Mouse (Mus musculus): ENCODE results near the gene Tnni2. TPM values are rescaled to one million over a fixed set of nuclear protein-coding genes. Genes with fewer than 3 reads are reported as not detected.

The Tnni2 gene
- polyA plus RNA-seq, 1 experiment from 2014 or later = 2.1 TPM

DNA sequence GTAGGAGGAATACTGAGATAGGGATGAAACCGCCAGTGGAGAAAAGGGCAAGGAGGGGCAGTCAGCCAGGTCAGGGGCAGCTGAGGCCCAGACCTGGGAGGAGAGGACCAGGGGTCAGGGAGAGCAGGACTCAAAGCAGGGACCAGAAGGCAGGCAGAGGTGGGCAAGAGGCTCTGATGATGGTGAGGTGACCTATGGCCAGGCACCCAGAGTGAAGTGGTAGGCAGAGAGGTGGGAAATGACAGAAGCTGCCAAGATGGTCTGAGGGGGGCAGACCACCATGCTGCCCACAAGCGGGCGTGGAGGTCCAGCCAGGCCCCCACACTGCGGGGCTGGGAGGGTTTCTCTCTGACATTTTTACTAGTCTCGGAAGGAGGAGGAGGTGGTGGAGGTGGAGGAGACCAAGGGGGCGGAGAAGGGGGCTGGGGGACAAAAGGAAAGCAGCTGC, 29.8 kb downstream of the Tnni2 start:
- no peak overlapping the region for H3K4me3 ChIP-seq (ENCODE audit: low read depth, low read length)
- peak overlapping the region; percentile 44 for H3K9ac ChIP-seq (ENCODE audit: low read length)
- H3K27me3 ChIP-seq (ENCODE audit: control insufficient read depth, insufficient read depth, low read length) = no peaks in the 10 kb centered on the region
- no peak for ATAC-seq (ENCODE audit: insufficient read depth, low FRiP score, low TSS enrichment)
- peak overlapping the region; percentile 64; the same call in 1 of the 2 replicates for H3K27ac ChIP-seq (ENCODE audit: low read depth, low read length)
- no peaks in the 10 kb centered on the region for H3K9me3 ChIP-seq (ENCODE audit: control insufficient read depth, low read length)
- no peaks in the 10 kb centered on the region for H3K36me3 ChIP-seq (ENCODE audit: control insufficient read depth, insufficient read depth, low read length)
- 0 out of 2 replicates have a peak overlapping the region, but pooled peaks have one; percentile 12 for H3K4me2 ChIP-seq (ENCODE audit: low read depth)
- DNase-seq (ENCODE audit: low spot score) = no peak
- WGBS = 20% methylated on average over 6 of the region's 6 CpGs
- peaks cover 12% of the 10 kb centered on the region for H3K4me1 ChIP-seq (ENCODE audit: control insufficient read depth, insufficient read depth, low read length)

GRCm38 (mm10) chr7:142471884-142472570, 30.4 kb downstream of the Tnni2 start:
- Histone ChIP-seq H3K4me3 (ENCODE audit: low read depth, low read length) (no peak overlapping the region), H3K9ac (ENCODE audit: low read length) (peak overlapping the region; percentile 44), H3K4me1 (ENCODE audit: control insufficient read depth, insufficient read depth, low read length) (peaks cover 12% of the 10 kb centered on the region), H3K4me2 (ENCODE audit: low read depth) (peak overlapping the region; percentile 12), H3K36me3 (ENCODE audit: control insufficient read depth, insufficient read depth, low read length) (no peaks in the 10 kb centered on the region), H3K27me3 (ENCODE audit: control insufficient read depth, insufficient read depth, low read length) (no peaks in the 10 kb centered on the region), H3K9me3 (ENCODE audit: control insufficient read depth, low read length) (no peaks in the 10 kb centered on the region), H3K27ac (ENCODE audit: low read depth, low read length) (peak overlapping the region; percentile 64; the same call in 1 of the 2 replicates)
- DNase-seq (ENCODE audit: low spot score) (no peak), ATAC-seq (ENCODE audit: insufficient read depth, low FRiP score, low TSS enrichment) (no peak)
- WGBS = 28% methylated on average over 15 of the region's 15 CpGs

GRCm38 (mm10) chr7:142472936-142473335, 31.3 kb downstream of the Tnni2 start:
- WGBS = 95% methylated on average over 4 of the region's 4 CpGs
- Histone ChIP-seq H3K27me3 (ENCODE audit: control insufficient read depth, insufficient read depth, low read length) (no peaks in the 10 kb centered on the region), H3K4me1 (ENCODE audit: control insufficient read depth, insufficient read depth, low read length) (peaks cover 12% of the 10 kb centered on the region), H3K36me3 (ENCODE audit: control insufficient read depth, insufficient read depth, low read length) (no peaks in the 10 kb centered on the region), H3K9ac (ENCODE audit: low read length) (no peak overlapping the region), H3K4me3 (ENCODE audit: low read depth, low read length) (no peak overlapping the region), H3K9me3 (ENCODE audit: control insufficient read depth, low read length) (no peaks in the 10 kb centered on the region), H3K27ac (ENCODE audit: low read depth, low read length) (no peak overlapping the region), H3K4me2 (ENCODE audit: low read depth) (no peak overlapping the region)
- DNase-seq (ENCODE audit: low spot score) (no peak), ATAC-seq (ENCODE audit: insufficient read depth, low FRiP score, low TSS enrichment) (no peak)

GRCm38 (mm10) chr7:142473476-142473875, 31.9 kb downstream of the Tnni2 start:
- DNase-seq (ENCODE audit: low spot score) (no peak), ATAC-seq (ENCODE audit: insufficient read depth, low FRiP score, low TSS enrichment) (no peak)

DNA sequence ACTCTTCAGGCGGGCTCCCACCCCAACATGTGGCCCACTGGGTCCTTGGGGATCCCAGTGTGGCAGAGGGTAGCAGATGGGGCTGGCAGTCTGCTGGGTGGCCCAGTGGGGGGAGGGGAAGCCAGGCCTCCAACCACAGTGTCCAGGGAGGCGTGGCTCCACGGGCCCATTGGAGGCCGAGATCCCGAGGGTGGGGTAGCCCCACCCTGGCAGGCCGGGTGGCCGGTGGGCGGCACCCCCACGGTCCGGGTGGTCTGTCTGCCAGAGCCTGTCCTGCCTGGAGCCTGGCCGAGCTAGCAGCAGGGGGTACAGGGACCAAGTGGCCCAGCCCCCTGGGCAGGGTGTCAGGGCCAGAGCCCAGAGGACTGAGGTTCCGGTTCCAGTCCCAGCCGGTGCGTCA, 33.2 kb downstream of the Tnni2 start:
- 79% methylated on average over 14 of the region's 14 CpGs for WGBS
- Histone ChIP-seq H3K4me3 (ENCODE audit: low read depth, low read length) (no peak overlapping the region), H3K27ac (ENCODE audit: low read depth, low read length) (no peak overlapping the region), H3K4me1 (ENCODE audit: control insufficient read depth, insufficient read depth, low read length) (peaks cover 12% of the 10 kb centered on the region), H3K27me3 (ENCODE audit: control insufficient read depth, insufficient read depth, low read length) (no peaks in the 10 kb centered on the region), H3K9me3 (ENCODE audit: control insufficient read depth, low read length) (no peaks in the 10 kb centered on the region), H3K36me3 (ENCODE audit: control insufficient read depth, insufficient read depth, low read length) (no peaks in the 10 kb centered on the region), H3K4me2 (ENCODE audit: low read depth) (no peak overlapping the region), H3K9ac (ENCODE audit: low read length) (no peak overlapping the region)
- no peak for DNase-seq (ENCODE audit: low spot score)
- no peak for ATAC-seq (ENCODE audit: insufficient read depth, low FRiP score, low TSS enrichment)

More at GRCm38 (mm10) chr7:142473476-142473875, 31.9 kb downstream of the Tnni2 start:
- 87% methylated on average over 2 of the region's 2 CpGs for WGBS
- no peak overlapping the region for H3K4me3 ChIP-seq (ENCODE audit: low read depth, low read length)
- no peaks in the 10 kb centered on the region for H3K27me3 ChIP-seq (ENCODE audit: control insufficient read depth, insufficient read depth, low read length)
- H3K4me1 ChIP-seq (ENCODE audit: control insufficient read depth, insufficient read depth, low read length) = peaks cover 12% of the 10 kb centered on the region
- H3K4me2 ChIP-seq (ENCODE audit: low read depth) = no peak overlapping the region
- H3K9ac ChIP-seq (ENCODE audit: low read length) = no peak overlapping the region
- H3K27ac ChIP-seq (ENCODE audit: low read depth, low read length) = no peak overlapping the region
- H3K9me3 ChIP-seq (ENCODE audit: control insufficient read depth, low read length) = no peaks in the 10 kb centered on the region
- H3K36me3 ChIP-seq (ENCODE audit: control insufficient read depth, insufficient read depth, low read length) = no peaks in the 10 kb centered on the region

GRCm38 (mm10) chr7:142475641-142476040, 34.0 kb downstream of the Tnni2 start:
- Histone ChIP-seq H3K27ac (ENCODE audit: low read depth, low read length) (no peak overlapping the region), H3K4me2 (ENCODE audit: low read depth) (no peak overlapping the region), H3K9ac (ENCODE audit: low read length) (no peak overlapping the region), H3K4me3 (ENCODE audit: low read depth, low read length) (no peak overlapping the region), H3K4me1 (ENCODE audit: control insufficient read depth, insufficient read depth, low read length) (peaks cover 12% of the 10 kb centered on the region), H3K36me3 (ENCODE audit: control insufficient read depth, insufficient read depth, low read length) (no peaks in the 10 kb centered on the region), H3K27me3 (ENCODE audit: control insufficient read depth, insufficient read depth, low read length) (no peaks in the 10 kb centered on the region), H3K9me3 (ENCODE audit: control insufficient read depth, low read length) (no peaks in the 10 kb centered on the region)
- no peak for ATAC-seq (ENCODE audit: insufficient read depth, low FRiP score, low TSS enrichment)
- DNase-seq (ENCODE audit: low spot score) = no peak
- 71% methylated on average over 7 of the region's 7 CpGs for WGBS

DNA sequence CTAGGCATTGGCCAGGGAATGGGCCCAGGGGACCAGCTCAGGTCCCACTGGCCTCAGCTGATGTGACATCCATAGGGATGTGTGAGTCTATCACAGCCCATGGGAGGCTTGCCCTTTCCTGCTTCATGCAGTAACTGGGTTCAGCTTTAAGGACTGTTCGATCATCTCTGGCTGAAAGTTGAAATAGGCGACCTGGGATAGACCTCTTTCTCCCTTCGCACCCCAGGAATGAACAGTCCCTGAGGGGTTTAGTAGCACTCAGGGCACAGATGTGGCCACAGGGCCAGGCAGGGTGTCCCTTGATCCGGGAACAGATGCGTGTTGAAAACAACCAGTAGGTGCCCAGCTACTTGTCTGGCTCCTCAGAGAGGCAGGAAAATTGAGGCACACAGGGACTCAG, 34.7 kb downstream of the Tnni2 start:
- no peak overlapping the region for H3K27ac ChIP-seq (ENCODE audit: low read depth, low read length)
- no peak for DNase-seq (ENCODE audit: low spot score)

DNA sequence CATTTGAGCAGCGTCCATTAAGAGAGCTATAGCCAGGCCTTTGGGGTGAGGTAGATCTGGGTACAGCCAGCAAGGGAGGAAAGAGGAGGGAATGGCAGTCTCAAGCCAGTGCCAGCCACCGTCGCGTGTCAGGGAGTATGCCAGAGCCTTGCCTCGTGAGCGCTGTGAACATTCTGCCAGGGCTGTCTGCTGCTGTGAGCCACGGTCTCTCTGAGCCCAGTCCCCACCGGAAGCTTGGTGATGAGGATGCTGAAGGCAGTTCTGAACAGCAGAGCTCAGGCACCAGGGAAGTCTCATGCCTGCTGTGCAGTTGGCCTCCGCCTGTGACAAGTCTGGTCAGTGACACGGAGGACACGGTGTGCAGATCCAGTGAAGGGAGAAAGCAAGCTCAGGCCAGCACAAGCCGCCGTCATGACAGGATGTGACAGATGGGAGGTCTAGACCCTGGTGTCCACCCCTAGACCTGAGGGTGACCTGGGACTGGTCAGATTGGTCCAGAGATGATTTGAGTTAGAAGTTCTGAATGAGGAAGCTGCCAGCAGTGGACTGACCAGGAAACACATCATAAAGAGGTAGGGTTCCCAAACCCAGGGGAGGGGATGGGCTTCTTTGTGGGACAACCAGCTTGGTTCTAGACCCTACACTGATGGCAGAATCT, 35.3 kb downstream of the Tnni2 start:
- no peak overlapping the region for H3K9ac ChIP-seq (ENCODE audit: low read length)
- WGBS = 87% methylated on average over 13 of the region's 13 CpGs
- H3K4me2 ChIP-seq (ENCODE audit: low read depth) = no peak overlapping the region
- peaks cover 11% of the 10 kb centered on the region for H3K4me1 ChIP-seq (ENCODE audit: control insufficient read depth, insufficient read depth, low read length)
- ATAC-seq (ENCODE audit: insufficient read depth, low FRiP score, low TSS enrichment) (no peak), DNase-seq (ENCODE audit: low spot score) (no peak)
- H3K9me3 ChIP-seq (ENCODE audit: control insufficient read depth, low read length) = no peaks in the 10 kb centered on the region
- H3K4me3 ChIP-seq (ENCODE audit: low read depth, low read length) = no peak overlapping the region
- H3K36me3 ChIP-seq (ENCODE audit: control insufficient read depth, insufficient read depth, low read length) = no peaks in the 10 kb centered on the region
- H3K27me3 ChIP-seq (ENCODE audit: control insufficient read depth, insufficient read depth, low read length) = no peaks in the 10 kb centered on the region
- H3K27ac ChIP-seq (ENCODE audit: low read depth, low read length) = no peak overlapping the region

More for the DNA sequence above, 34.7 kb downstream of the Tnni2 start:
- Histone ChIP-seq H3K9ac (ENCODE audit: low read length) (no peak overlapping the region), H3K27me3 (ENCODE audit: control insufficient read depth, insufficient read depth, low read length) (no peaks in the 10 kb centered on the region), H3K36me3 (ENCODE audit: control insufficient read depth, insufficient read depth, low read length) (no peaks in the 10 kb centered on the region), H3K9me3 (ENCODE audit: control insufficient read depth, low read length) (no peaks in the 10 kb centered on the region), H3K4me2 (ENCODE audit: low read depth) (no peak overlapping the region), H3K4me1 (ENCODE audit: control insufficient read depth, insufficient read depth, low read length) (peaks cover 12% of the 10 kb centered on the region), H3K4me3 (ENCODE audit: low read depth, low read length) (no peak overlapping the region)
- WGBS = 80% methylated on average over 5 of the region's 5 CpGs
- no peak for ATAC-seq (ENCODE audit: insufficient read depth, low FRiP score, low TSS enrichment)

- no peaks in the 10 kb centered on the region for H3K36me3 ChIP-seq (ENCODE audit: control insufficient read depth, insufficient read depth, low read length)
- peaks cover 16% of the 10 kb centered on the region for H3K4me1 ChIP-seq (ENCODE audit: control insufficient read depth, insufficient read depth, low read length)
- H3K4me2 ChIP-seq (ENCODE audit: low read depth) = no peak overlapping the region
- DNase-seq (ENCODE audit: low spot score) = no peak
- H3K27me3 ChIP-seq (ENCODE audit: control insufficient read depth, insufficient read depth, low read length) = no peaks in the 10 kb centered on the region
- 90% methylated on average over 6 of the region's 6 CpGs for WGBS
- H3K4me3 ChIP-seq (ENCODE audit: low read depth, low read length) = no peak overlapping the region
- no peak overlapping the region for H3K9ac ChIP-seq (ENCODE audit: low read length)
- H3K9me3 ChIP-seq (ENCODE audit: control insufficient read depth, low read length) = no peaks in the 10 kb centered on the region
- no peak for ATAC-seq (ENCODE audit: insufficient read depth, low FRiP score, low TSS enrichment)
- no peak overlapping the region for H3K27ac ChIP-seq (ENCODE audit: low read depth, low read length)
Measured at GRCm38 (mm10) chr7:142478001-142478400, 36.4 kb downstream of the Tnni2 start.
